Mouse (Mus musculus) c-Kit-positive CD71-positive TER-119-positive erythroid progenitor cells, embryonic 14.5 days (primary cell): ENCODE results near the gene Rbfox2.
"Not testable (repeated sequence)": the region's sequence is repeated elsewhere in the genome, so short reads cannot be mapped to it uniquely, and the experiment has no call there.

Experiments used
- DNase-seq: peaks from one replicate; pipeline ENCODE4 v3.0.0-alpha.2; 2013; ENCODE audit warnings: low spot score

The Rbfox2 gene

GRCm38 (mm10) chr15:77306547-77307261, at the start of gene Rbfox2:
Gene Rbfox2 (minus strand): TSS chr15:77307004.
- peak; percentile 9 for DNase-seq

GRCm38 (mm10) chr15:77356248-77356810, 49.5 kb upstream of the Rbfox2 start:
- no peak for DNase-seq

- DNase-seq: no peak
These were observed 48.2 kb upstream of the Rbfox2 start for GRCm38 (mm10) chr15:77354848-77355551.

GRCm38 (mm10) chr15:77354496-77354847, 47.7 kb upstream of the Rbfox2 start:
- no peak for DNase-seq

GRCm38 (mm10) chr15:77353764-77354163, 47.0 kb upstream of the Rbfox2 start:
- DNase-seq: no peak

GRCm38 (mm10) chr15:77352863-77353262, 46.1 kb upstream of the Rbfox2 start:
- no peak for DNase-seq

GRCm38 (mm10) chr15:77350117-77350516, 43.3 kb upstream of the Rbfox2 start:
- no peak for DNase-seq

GRCm38 (mm10) chr15:77348146-77348545, 41.3 kb upstream of the Rbfox2 start:
- no peak for DNase-seq

- DNase-seq: no peak
These were observed 37.6 kb upstream of the Rbfox2 start for GRCm38 (mm10) chr15:77344127-77345125.

GRCm38 (mm10) chr15:77343527-77344091, 36.8 kb upstream of the Rbfox2 start:
- no peak for DNase-seq

- no peak for DNase-seq
These were observed 36.2 kb upstream of the Rbfox2 start for GRCm38 (mm10) chr15:77342962-77343526.

GRCm38 (mm10) chr15:77342005-77342404, 35.2 kb upstream of the Rbfox2 start:
- DNase-seq: no peak

- DNase-seq: no peak
These were observed 33.8 kb upstream of the Rbfox2 start for GRCm38 (mm10) chr15:77340581-77340980.

- DNase-seq: no peak
These were observed 32.2 kb upstream of the Rbfox2 start for GRCm38 (mm10) chr15:77338924-77339429.

- no peak for DNase-seq
These were observed 31.6 kb upstream of the Rbfox2 start for GRCm38 (mm10) chr15:77338451-77338850.

- no peak for DNase-seq
These were observed 31.1 kb upstream of the Rbfox2 start for GRCm38 (mm10) chr15:77337926-77338325.

- DNase-seq: no peak
These were observed 30.2 kb upstream of the Rbfox2 start for GRCm38 (mm10) chr15:77336968-77337341.

GRCm38 (mm10) chr15:77336287-77336967, 29.6 kb upstream of the Rbfox2 start:
- peak; percentile 23 for DNase-seq

GRCm38 (mm10) chr15:77335185-77335584, 28.4 kb upstream of the Rbfox2 start:
- DNase-seq: not testable (repeated sequence)

GRCm38 (mm10) chr15:77332272-77332991, 25.6 kb upstream of the Rbfox2 start:
- DNase-seq: no peak
